ENCODE assay signal across 16 mouse cellular contexts in the genomic region with DNA sequence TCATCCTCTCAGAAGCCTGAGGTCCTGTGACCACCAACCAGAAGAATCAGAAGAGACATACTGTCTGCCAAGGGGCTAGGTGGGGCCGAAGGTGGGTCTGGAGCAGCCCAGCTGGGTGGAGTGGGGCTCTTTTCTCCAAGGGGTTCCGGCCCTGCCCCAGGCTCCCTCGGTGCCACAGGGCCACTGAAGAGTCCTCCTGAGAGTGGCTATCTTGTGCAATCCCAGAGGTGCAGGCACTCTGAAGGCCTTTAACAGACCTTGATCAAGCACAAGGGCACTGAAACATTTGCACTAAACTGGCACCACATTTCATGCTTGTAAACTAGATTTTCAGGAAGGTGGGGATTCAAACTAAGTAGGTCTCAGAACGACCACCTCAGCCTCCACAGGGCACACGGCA. TPM values are rescaled to one million over a fixed set of nuclear protein-coding genes. Genes with fewer than 3 reads are reported as not detected.
DNase-seq lines count a peak whose midpoint lies in the region; ATAC-seq and TF ChIP-seq lines count a peak whose summit lies in the region.
"Had no signal": no experiment of that assay in that cellular context is flagged by ENCODE, and none has a peak within 500 bp of the region (broad histone marks: within the 10 kb centered on the region; RNA-seq: fewer than 3 reads in every experiment).

No protein-coding gene starts in this region.

- no peak for DNase-seq in heart, adult 9 months (ENCODE audit: low spot score in 2 of 2)
- DNase-seq in lung, postnatal 0 days (ENCODE audit: low spot score) = peak; percentile 73
- no peak for DNase-seq in adipocyte (ENCODE audit: low spot score)
- no peak for DNase-seq in ovary, postnatal 10 days (ENCODE audit: low spot score)
- DNase-seq: cerebellum, adult 11-12 months; retina, postnatal 1 day had no signal

- TF ChIP-seq CTCF in lung, postnatal 0 days (IDR thresholded peaks at IDR 0.05) = no peak

- H3K9me3 ChIP-seq in heart, embryonic 15.5 days (replicated peaks) = no peaks in the 10 kb centered on the region
- no peaks in the 10 kb centered on the region for H3K9me3 ChIP-seq in megakaryocyte, embryonic 14.5 days
- H3K9me3 ChIP-seq in lung, postnatal 0 days (ENCODE audit: low read length) = no peaks in the 10 kb centered on the region
- H3K9me3 ChIP-seq: forebrain, embryonic 10.5 days; G1E; hindbrain, embryonic 15.5 days; limb, embryonic 10.5 days; liver, embryonic 15.5 days; midbrain, embryonic 10.5 days had no signal

- no peaks in the 10 kb centered on the region for H3K27me3 ChIP-seq in heart, embryonic 15.5 days
- H3K27me3 ChIP-seq in megakaryocyte, embryonic 14.5 days (replicated peaks) = no peaks in the 10 kb centered on the region
- no peaks in the 10 kb centered on the region for H3K27me3 ChIP-seq in lung, postnatal 0 days (replicated peaks; ENCODE audit: insufficient read depth, low read length)
- H3K27me3 ChIP-seq: hindbrain, embryonic 15.5 days; liver, embryonic 15.5 days had no signal

- H3K4me3 ChIP-seq in heart, embryonic 15.5 days = no peak overlapping the region
- peak overlapping the region; percentile 13 for H3K4me3 ChIP-seq in megakaryocyte, embryonic 14.5 days (replicated peaks)
- no peak overlapping the region for H3K4me3 ChIP-seq in lung, postnatal 0 days (ENCODE audit: low read depth, low read length)
- H3K4me3 ChIP-seq: forebrain, embryonic 10.5 days; hindbrain, embryonic 15.5 days; limb, embryonic 10.5 days; liver, embryonic 15.5 days; midbrain, embryonic 10.5 days had no signal

- H3K4me1 ChIP-seq in heart, embryonic 15.5 days (replicated peaks) = peaks cover 39% of the 10 kb centered on the region
- H3K4me1 ChIP-seq in megakaryocyte, embryonic 14.5 days = peaks cover 97% of the 10 kb centered on the region
- peaks cover 20% of the 10 kb centered on the region; the same call in 1 of the 2 replicates for H3K4me1 ChIP-seq in lung, postnatal 0 days (ENCODE audit: insufficient read depth, low read depth, low read length)

- H3K4me2 ChIP-seq in heart, embryonic 15.5 days = peak overlapping the region; percentile 58; the same call in 1 of the 2 replicates
- no peak overlapping the region for H3K4me2 ChIP-seq in lung, postnatal 0 days (replicated peaks; ENCODE audit: low read depth, low read length)
- H3K4me2 ChIP-seq: hindbrain, embryonic 15.5 days; liver, embryonic 15.5 days had no signal

- WGBS in heart, embryonic 15.5 days = 86% methylated on average over 5 of the region's 5 CpGs
- 61% methylated on average over 5 of the region's 5 CpGs for WGBS in lung, postnatal 0 days

- no peak overlapping the region for H3K9ac ChIP-seq in heart, embryonic 15.5 days
- no peak overlapping the region for H3K9ac ChIP-seq in lung, postnatal 0 days (replicated peaks; ENCODE audit: low read depth)
- H3K9ac ChIP-seq: hindbrain, embryonic 15.5 days; liver, embryonic 15.5 days had no signal

- H3K27ac ChIP-seq in heart, embryonic 15.5 days = peak overlapping the region; percentile 97
- peak overlapping the region; percentile 98 for H3K27ac ChIP-seq in lung, postnatal 0 days (ENCODE audit: low read length)
- H3K27ac ChIP-seq: forebrain, embryonic 10.5 days; hindbrain, embryonic 15.5 days; limb, embryonic 10.5 days; liver, embryonic 15.5 days; midbrain, embryonic 10.5 days had no signal

- no peaks in the 10 kb centered on the region for H3K36me3 ChIP-seq in heart, embryonic 15.5 days
- peaks cover 74% of the 10 kb centered on the region for H3K36me3 ChIP-seq in megakaryocyte, embryonic 14.5 days (replicated peaks; ENCODE audit: low read length)
- no peaks in the 10 kb centered on the region for H3K36me3 ChIP-seq in lung, postnatal 0 days (ENCODE audit: insufficient read depth, low read length)
- H3K36me3 ChIP-seq: G1E; hindbrain, embryonic 15.5 days; limb, embryonic 10.5 days; liver, embryonic 15.5 days; midbrain, embryonic 10.5 days had no signal

- no peak for ATAC-seq in heart, embryonic 15.5 days (replicated peaks; ENCODE audit: insufficient number of reproducible peaks, insufficient read depth, low FRiP score, low read depth)
- no peak for ATAC-seq in megakaryocyte, adult 5-6 weeks (ENCODE audit: poor library complexity, severe bottlenecking)
- peak; percentile 39 for ATAC-seq in lung, postnatal 0 days
- ATAC-seq: intestine, postnatal 0 days had no signal

- TF ChIP-seq EP300 in lung, postnatal 0 days (IDR thresholded peaks at IDR 0.05) = no peak

RNA-seq across cellular contexts. Expression of a gene that starts 51.9 kb away (rescaled TPM):
- 10.2 and 10.8 TPM in 2 replicates for polyA plus RNA-seq in heart, embryonic 15.5 days (2015; fragmentation: Nextera tagmentation; extraction: Ambion mirVana)
- 11.0 and 13.6 TPM in 2 replicates for polyA plus RNA-seq in megakaryocyte, embryonic 14.5 days (2012; ENCODE audit: insufficient read depth, low replicate concordance)
- 26.1 and 37.9 TPM in 2 replicates for total RNA-seq in megakaryocyte, adult 5-6 weeks (2015)
- total RNA-seq in megakaryocyte, adult 5-6 weeks (2017) = 26.9 and 29.1 TPM in 2 replicates
- 19.2 and 19.9 TPM in 2 replicates for polyA plus RNA-seq in lung, postnatal 0 days (2015; fragmentation: Nextera tagmentation; extraction: Ambion mirVana)

RNA-seq across cellular contexts. Expression of a gene that starts 55.9 kb away (rescaled TPM):
- 54.2 and 67.6 TPM in 2 replicates for polyA plus RNA-seq in heart, embryonic 15.5 days (2015; fragmentation: Nextera tagmentation; extraction: Ambion mirVana)
- 205 and 237 TPM in 2 replicates for polyA plus RNA-seq in megakaryocyte, embryonic 14.5 days (2012; ENCODE audit: insufficient read depth, low replicate concordance)
- 1.8 and 2.4 TPM in 2 replicates for total RNA-seq in megakaryocyte, adult 5-6 weeks (2015)
- 2.8 and 5.2 TPM in 2 replicates for total RNA-seq in megakaryocyte, adult 5-6 weeks (2017)
- 119 and 129 TPM in 2 replicates for polyA plus RNA-seq in lung, postnatal 0 days (2015; fragmentation: Nextera tagmentation; extraction: Ambion mirVana)
